In the genomic region with DNA sequence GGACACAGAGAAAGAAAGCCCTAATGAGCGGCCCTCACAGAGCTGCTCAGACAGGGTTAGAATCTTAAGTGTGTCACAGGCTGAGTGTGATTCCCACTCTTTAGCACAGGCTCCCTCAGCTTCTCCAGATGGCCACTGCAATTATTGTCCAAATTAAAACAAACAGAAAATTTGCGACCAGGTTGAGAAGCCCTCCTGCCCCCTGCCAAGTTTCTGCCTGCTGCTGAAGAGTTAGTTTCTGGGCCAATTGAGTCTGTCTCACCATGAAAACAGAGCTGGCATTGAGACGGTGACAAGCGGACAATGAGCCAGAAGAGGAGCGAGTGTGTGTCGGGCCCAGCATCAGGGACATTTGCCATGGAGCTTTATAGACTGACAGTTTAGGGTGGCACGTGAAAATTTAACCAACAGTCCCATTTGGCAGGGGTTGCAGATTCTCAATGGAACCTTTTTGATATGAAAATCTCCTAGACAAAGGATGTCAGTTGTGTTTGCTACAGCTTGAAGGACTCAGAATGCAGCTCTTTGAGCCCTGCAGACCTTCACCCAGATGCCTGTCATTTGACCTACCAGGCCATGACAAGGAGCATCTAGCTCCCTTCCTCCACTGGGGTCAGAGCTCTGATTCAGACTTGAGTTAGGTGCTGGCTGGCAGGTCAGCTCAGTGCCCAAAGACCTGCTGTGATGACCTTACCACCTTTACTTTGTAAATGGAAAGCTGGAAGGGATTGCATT, we compare ENCODE assay signal across 10 mouse cellular contexts. TPM values are rescaled to one million over a fixed set of nuclear protein-coding genes. Genes with fewer than 3 reads are reported as not detected.
DNase-seq lines count a peak whose midpoint lies in the region; ATAC-seq and TF ChIP-seq lines count a peak whose summit lies in the region.
"Had no signal": no experiment of that assay in that cellular context is flagged by ENCODE, and none has a peak within 500 bp of the region (broad histone marks: within the 10 kb centered on the region; RNA-seq: fewer than 3 reads in every experiment).

No protein-coding gene starts in this region.

- peaks cover 6% of the 10 kb centered on the region for H3K4me1 ChIP-seq in hindbrain, embryonic 16.5 days (ENCODE audit: control insufficient read depth, insufficient read depth, low read depth, low read length)
- H3K4me1 ChIP-seq in neural tube, embryonic 13.5 days (replicated peaks), result peaks cover 29% of the 10 kb centered on the region
- no peaks in the 10 kb centered on the region for H3K4me1 ChIP-seq in liver, postnatal 0 days (ENCODE audit: insufficient read depth)
- H3K4me1 ChIP-seq in kidney, embryonic 15.5 days, result no peaks in the 10 kb centered on the region

- no peak for TF ChIP-seq EP300 in liver, postnatal 0 days (IDR thresholded peaks at IDR 0.05; ENCODE audit: low read depth)

- H3K4me2 ChIP-seq in hindbrain, embryonic 16.5 days (ENCODE audit: low read length), result no peak overlapping the region
- H3K4me2 ChIP-seq in neural tube, embryonic 13.5 days, result no peak overlapping the region
- H3K4me2 ChIP-seq in liver, postnatal 0 days (ENCODE audit: low read depth, low read length), result no peak overlapping the region
- no peak overlapping the region for H3K4me2 ChIP-seq in kidney, embryonic 15.5 days

- peaks cover 5% of the 10 kb centered on the region; the same call in 1 of the 2 replicates for H3K9me3 ChIP-seq in hindbrain, embryonic 16.5 days (ENCODE audit: control insufficient read depth, low read length)
- peaks cover 3% of the 10 kb centered on the region; the same call in 1 of the 2 replicates for H3K9me3 ChIP-seq in neural tube, embryonic 13.5 days
- H3K9me3 ChIP-seq in liver, postnatal 0 days (ENCODE audit: low read length), result no peaks in the 10 kb centered on the region
- H3K9me3 ChIP-seq in kidney, embryonic 15.5 days (replicated peaks), result no peaks in the 10 kb centered on the region

- TF ChIP-seq CTCF in layer of hippocampus, adult 2 months (conservative IDR thresholded peaks at IDR 0.05), result no peak
- no peak for TF ChIP-seq CTCF in liver, postnatal 0 days (IDR thresholded peaks at IDR 0.05; ENCODE audit: low read depth)

- peak overlapping the region; percentile 51; the same call in 1 of the 2 replicates for H3K27ac ChIP-seq in layer of hippocampus, adult 2 months
- peak overlapping the region; percentile 69 for H3K27ac ChIP-seq in hindbrain, embryonic 16.5 days (ENCODE audit: low read depth, low read length)
- H3K27ac ChIP-seq in neural tube, embryonic 13.5 days (replicated peaks), result peak overlapping the region; percentile 83
- H3K27ac ChIP-seq in liver, postnatal 0 days (ENCODE audit: low read depth), result no peak overlapping the region
- H3K27ac ChIP-seq in kidney, embryonic 15.5 days, result no peak overlapping the region

- 20% methylated on average over 7 of the region's 7 CpGs for WGBS in hindbrain, embryonic 16.5 days
- WGBS in neural tube, embryonic 13.5 days, result 16% methylated on average over 7 of the region's 7 CpGs
- WGBS in liver, postnatal 0 days (ENCODE audit: insufficient replicate concordance), result 72% methylated on average over 7 of the region's 7 CpGs
- 55% methylated on average over 7 of the region's 7 CpGs for WGBS in kidney, embryonic 15.5 days

- H3K9ac ChIP-seq in hindbrain, embryonic 16.5 days (ENCODE audit: low read depth, low read length), result no peak overlapping the region
- no peak overlapping the region for H3K9ac ChIP-seq in neural tube, embryonic 13.5 days
- H3K9ac ChIP-seq in liver, postnatal 0 days (replicated peaks), result no peak overlapping the region
- H3K9ac ChIP-seq in kidney, embryonic 15.5 days, result no peak overlapping the region

- H3K4me3 ChIP-seq in layer of hippocampus, adult 2 months, result no peak overlapping the region
- H3K4me3 ChIP-seq in hindbrain, embryonic 16.5 days (ENCODE audit: low read length), result no peak overlapping the region
- no peak overlapping the region for H3K4me3 ChIP-seq in neural tube, embryonic 13.5 days
- no peak overlapping the region for H3K4me3 ChIP-seq in liver, postnatal 0 days (ENCODE audit: low read depth, low read length)
- no peak overlapping the region for H3K4me3 ChIP-seq in kidney, embryonic 15.5 days (replicated peaks)

- peak in 1 of 2 experiments; percentile 13 for DNase-seq in layer of hippocampus, adult 2 months (ENCODE audit: low spot score in 2 of 2)
- no peak for DNase-seq in layer of hippocampus, postnatal 25 days (ENCODE audit: extremely low spot score in 1 of 2, low spot score in 1 of 2)
- peak; percentile 67 for DNase-seq in cerebellum, adult 9-11 months
- DNase-seq in liver, postnatal 0 days, result no peak

- no peaks in the 10 kb centered on the region for H3K27me3 ChIP-seq in hindbrain, embryonic 16.5 days (replicated peaks; ENCODE audit: control insufficient read depth, insufficient read depth, low read length)
- no peaks in the 10 kb centered on the region for H3K27me3 ChIP-seq in neural tube, embryonic 13.5 days
- no peaks in the 10 kb centered on the region for H3K27me3 ChIP-seq in liver, postnatal 0 days (ENCODE audit: insufficient read depth, low read length)
- no peaks in the 10 kb centered on the region for H3K27me3 ChIP-seq in kidney, embryonic 15.5 days

- H3K36me3 ChIP-seq in hindbrain, embryonic 16.5 days (ENCODE audit: control insufficient read depth, insufficient read depth, low read length), result no peaks in the 10 kb centered on the region
- no peaks in the 10 kb centered on the region for H3K36me3 ChIP-seq in neural tube, embryonic 13.5 days
- H3K36me3 ChIP-seq in liver, postnatal 0 days (replicated peaks; ENCODE audit: insufficient read depth, low read length), result no peaks in the 10 kb centered on the region
- H3K36me3 ChIP-seq in kidney, embryonic 15.5 days, result no peaks in the 10 kb centered on the region

- ATAC-seq in hindbrain, embryonic 16.5 days, result peak; percentile 94
- peak; percentile 91 for ATAC-seq in neural tube, embryonic 13.5 days (ENCODE audit: low read depth)
- no peak for ATAC-seq in liver, postnatal 0 days
- no peak for ATAC-seq in kidney, embryonic 15.5 days (replicated peaks; ENCODE audit: low FRiP score)
- ATAC-seq in megakaryocyte, adult 5-6 weeks (ENCODE audit: poor library complexity, severe bottlenecking), result no peak

RNA-seq across cellular contexts. Expression of gene Gucy1b2, which starts 39.9 kb away (rescaled TPM):
- under 1 TPM in 1 of 2 experiments, not detected in 1; 0.37 TPM for total RNA-seq in layer of hippocampus, adult 2 months (2021)
- under 1 TPM in 1 of 2 experiments, not detected in 1; 0.39 TPM for total RNA-seq in layer of hippocampus, postnatal 25 days (2021)
- polyA plus RNA-seq in hindbrain, embryonic 16.5 days (2015; fragmentation: Nextera tagmentation; extraction: Ambion mirVana), result 0.66 and 0.67 TPM in 2 replicates
- 0.25 and 0.32 TPM in 2 replicates for polyA plus RNA-seq in neural tube, embryonic 13.5 days (2015; fragmentation: Nextera tagmentation; extraction: Ambion mirVana)
- polyA plus RNA-seq in liver, postnatal 0 days (2015; fragmentation: Nextera tagmentation; extraction: Ambion mirVana), result not detected in 2 replicates
- not detected in 2 replicates for polyA plus RNA-seq in kidney, embryonic 15.5 days (2015; fragmentation: Nextera tagmentation; extraction: Ambion mirVana)
- not detected in 2 replicates for total RNA-seq in megakaryocyte, adult 5-6 weeks (2015)
- total RNA-seq in megakaryocyte, adult 5-6 weeks (2017), result not detected in 2 replicates
- polyA plus RNA-seq: kidney, embryonic 14.5 days; small intestine, adult 2 months had no signal

Comparison
In these comparisons a context has a peak if more than half of its experiments do, and no peak if none do; other contexts are left out.
1. H3K27ac ChIP-seq: peak in layer of hippocampus, adult 2 months (single experiment), hindbrain, embryonic 16.5 days (single experiment) and neural tube, embryonic 13.5 days (single experiment); none in liver, postnatal 0 days (single experiment) and kidney, embryonic 15.5 days (single experiment).
2. ATAC-seq: peak in hindbrain, embryonic 16.5 days (single experiment) and neural tube, embryonic 13.5 days (single experiment); none in liver, postnatal 0 days (single experiment), kidney, embryonic 15.5 days (single experiment) and megakaryocyte, adult 5-6 weeks (single experiment).